Mouse (Mus musculus) bone marrow, adult 2 months (tissue): ENCODE results near the gene Samd4. TPM values are rescaled to one million over a fixed set of nuclear protein-coding genes. Genes with fewer than 3 reads are reported as not detected.

ENCODE experiments used
- H3K27ac ChIP-seq: fragments of 200-500 bp; 2 replicates; pipeline ENCODE4 v1.5.1; 2012; ENCODE audit warnings: low read depth, mild to moderate bottlenecking, control low read depth, inconsistent platforms, low read length; ENCODE audit not compliant: control insufficient read depth, poor library complexity, insufficient read depth
- H3K4me1 ChIP-seq: fragments of 200-500 bp; 2 replicates; pipeline ENCODE4 v1.6.1; 2011; ENCODE audit warnings: low read length; ENCODE audit not compliant: control insufficient read depth, insufficient read depth
- H3K4me3 ChIP-seq: fragments of 200-500 bp; replicated peaks from 2 replicates; pipeline ENCODE3; 2011; ENCODE audit warnings: mild to moderate bottlenecking, low read depth, low read length, control low read depth; ENCODE audit not compliant: control insufficient read depth
- CTCF ChIP-seq: fragments of 200-500 bp; IDR thresholded peaks from 2 replicates; pipeline ENCODE4 v1.5.1; 2011; ENCODE audit warnings: low read length, control low read depth; ENCODE audit not compliant: control insufficient read depth, insufficient read depth
- WGBS: fragments of 180-500 bp; shearing (Covaris S2); methylation state at CpG from one replicate; pipeline ENCODE4 v1.1.7; 2018; 5-methylcytosine and 5-hydroxymethylcytosine counted together
- polyA plus RNA-seq: library from polyadenylated mRNA; stranded (reverse); fragments of >200 nt; gene quantifications from 2 replicates; pipeline ENCODE4 v1.2.4, GENCODE M21; 2011; ENCODE audit warnings: low replicate concordance; ENCODE audit not compliant: missing spikeins, insufficient read depth, insufficient read length

Samd4 gene
- polyA plus RNA-seq, 1 experiment, result 3.6 TPM

GRCm38 (mm10) chr14:47154303-47154702 is 271.6 kb downstream of the Samd4 start:
- H3K4me3 ChIP-seq, result no peak overlapping the region
- WGBS, result 83% methylated on average over 3 of the region's 3 CpGs

More at GRCm38 (mm10) chr14:47154303-47154702, 271.6 kb downstream of the Samd4 start:
- H3K4me1 ChIP-seq, result no peaks in the 10 kb centered on the region; the same call in 1 of the 2 replicates
- H3K27ac ChIP-seq, result no peak overlapping the region
- TF ChIP-seq CTCF, result no peak

Other genes starting within 250 kb of the Samd4 start
- gene Cdkn3, start 122.3 kb upstream of the Samd4 start, polyA plus RNA-seq, result 55.2 and 105 TPM in 2 replicates
- 36.3 and 41.8 TPM in 2 replicates for gene Cnih1, start 94.4 kb upstream of the Samd4 start, polyA plus RNA-seq
- 22.5 and 26.7 TPM in 2 replicates for gene Gmfb, start 60.6 kb upstream of the Samd4 start, polyA plus RNA-seq
- 11.8 and 20.7 TPM in 2 replicates for gene Cgrrf1, start 50.7 kb upstream of the Samd4 start, polyA plus RNA-seq